Mouse (Mus musculus) megakaryocyte-erythroid progenitor cell, adult 5 weeks (primary cell): Measurements from ENCODE around the gene Dand5. TPM values are rescaled to one million over a fixed set of nuclear protein-coding genes. Genes with fewer than 3 reads are reported as not detected.

Source experiments
- polyA plus RNA-seq: library from polyadenylated mRNA; stranded (reverse); fragments of >175 nt; gene quantifications from 2 replicates; pipeline ENCODE4 v1.2.3, GENCODE M21; 2012

Gene Dand5
- polyA plus RNA-seq: 2.3 and 2.4 TPM in 2 replicates

GRCm38 (mm10) chr8:84822723-84823122 is at the start of gene Dand5:
Dand5 (minus strand) TSS chr8:84822823.

DNA sequence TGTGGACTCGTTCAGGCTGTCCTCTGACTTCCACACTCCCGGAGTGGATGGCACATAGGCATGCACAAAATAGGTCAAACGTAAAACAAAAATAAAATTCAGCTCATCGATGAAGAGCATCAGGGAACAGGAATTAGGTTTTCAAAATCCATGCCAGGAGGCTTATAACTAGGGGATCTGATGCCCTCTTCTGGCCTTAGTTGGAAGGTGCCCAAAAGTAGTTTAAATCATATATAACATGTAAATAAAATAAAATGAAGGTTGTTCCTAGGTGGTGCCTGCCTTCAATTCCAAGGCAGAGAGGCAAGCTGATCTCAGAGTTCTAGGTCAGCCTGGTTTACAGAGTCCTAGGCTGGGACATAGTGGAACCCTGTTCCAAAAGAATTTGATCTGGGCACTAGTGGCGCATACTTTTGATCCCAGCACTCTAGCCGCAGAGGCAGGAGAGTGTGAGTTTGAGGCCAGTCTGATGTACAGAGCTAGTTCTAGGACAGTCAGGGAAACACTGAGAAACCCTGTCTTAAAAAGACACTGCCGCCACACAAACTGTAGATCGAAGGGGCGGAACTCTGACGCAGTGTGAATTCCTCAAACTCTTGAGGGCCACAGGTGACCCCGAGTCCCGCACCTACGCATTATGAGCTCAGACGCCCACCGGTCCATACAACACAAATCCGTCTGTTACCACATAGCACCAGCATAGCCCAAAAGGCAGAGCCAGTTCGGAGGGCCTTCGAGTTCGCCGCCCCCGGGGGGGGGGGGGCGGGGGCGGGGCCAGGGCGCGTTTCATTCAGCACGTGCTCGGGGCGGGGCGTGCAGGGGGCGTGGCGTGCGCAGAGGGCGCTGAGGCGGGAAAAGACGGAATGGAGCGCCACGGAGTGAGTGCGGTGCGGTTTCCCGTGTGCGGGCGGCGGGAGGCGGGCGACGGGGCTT is 49.0 kb upstream of the Dand5 start, which contains the start of gene Syce2:
TSS of gene Syce2 (plus strand) at position 736 of the 933 bp plus-strand sequence.

GRCm38 (mm10) chr8:84856864-84857441 is 34.3 kb upstream of the Dand5 start, which contains the start of gene Farsa:
Farsa (plus strand) TSS chr8:84856989.

DNA sequence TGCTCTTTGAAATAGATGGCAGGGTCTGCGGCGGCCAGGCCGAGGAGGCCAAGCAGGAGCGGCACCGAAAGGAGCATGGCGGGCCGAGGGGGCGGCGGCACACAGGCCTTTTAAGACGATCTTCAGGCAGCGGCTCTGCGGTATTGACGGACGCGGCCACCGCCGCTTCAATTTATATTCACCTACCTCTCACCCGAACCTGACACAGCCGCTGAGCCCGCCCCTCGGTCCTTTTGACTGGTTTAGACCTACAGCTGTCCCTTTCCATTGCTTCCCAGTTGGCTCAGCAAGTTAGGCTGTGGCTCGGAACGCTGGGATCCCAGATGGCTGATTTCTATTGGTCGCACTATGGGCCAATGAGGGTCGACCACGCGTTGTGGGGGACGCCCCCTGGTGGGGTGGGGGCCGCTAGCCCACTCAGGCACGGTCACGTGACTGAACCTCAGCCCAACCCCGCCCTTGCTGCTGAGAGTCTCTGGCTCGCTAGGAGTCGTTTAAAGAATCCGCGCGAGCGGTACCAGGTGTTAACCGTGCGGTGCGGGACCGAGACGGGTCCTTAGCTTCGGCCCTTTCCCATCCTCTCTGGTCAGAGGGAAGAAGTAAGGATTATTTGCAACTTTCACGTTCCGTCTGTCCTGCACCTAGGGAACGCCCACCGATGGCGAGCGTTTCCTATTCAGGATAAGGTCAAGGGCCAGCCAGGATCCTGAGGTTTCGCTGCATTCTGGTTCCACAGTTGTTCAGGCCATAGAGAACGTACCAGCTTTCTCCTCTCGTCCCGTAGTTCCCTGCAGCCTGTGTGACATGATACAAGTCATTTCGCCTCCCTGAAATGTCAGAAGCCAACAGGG is 24.3 kb upstream of the Dand5 start, which contains the start of gene Calr:
TSS of gene Calr (minus strand) at position 213 of the 851 bp plus-strand sequence.

DNA sequence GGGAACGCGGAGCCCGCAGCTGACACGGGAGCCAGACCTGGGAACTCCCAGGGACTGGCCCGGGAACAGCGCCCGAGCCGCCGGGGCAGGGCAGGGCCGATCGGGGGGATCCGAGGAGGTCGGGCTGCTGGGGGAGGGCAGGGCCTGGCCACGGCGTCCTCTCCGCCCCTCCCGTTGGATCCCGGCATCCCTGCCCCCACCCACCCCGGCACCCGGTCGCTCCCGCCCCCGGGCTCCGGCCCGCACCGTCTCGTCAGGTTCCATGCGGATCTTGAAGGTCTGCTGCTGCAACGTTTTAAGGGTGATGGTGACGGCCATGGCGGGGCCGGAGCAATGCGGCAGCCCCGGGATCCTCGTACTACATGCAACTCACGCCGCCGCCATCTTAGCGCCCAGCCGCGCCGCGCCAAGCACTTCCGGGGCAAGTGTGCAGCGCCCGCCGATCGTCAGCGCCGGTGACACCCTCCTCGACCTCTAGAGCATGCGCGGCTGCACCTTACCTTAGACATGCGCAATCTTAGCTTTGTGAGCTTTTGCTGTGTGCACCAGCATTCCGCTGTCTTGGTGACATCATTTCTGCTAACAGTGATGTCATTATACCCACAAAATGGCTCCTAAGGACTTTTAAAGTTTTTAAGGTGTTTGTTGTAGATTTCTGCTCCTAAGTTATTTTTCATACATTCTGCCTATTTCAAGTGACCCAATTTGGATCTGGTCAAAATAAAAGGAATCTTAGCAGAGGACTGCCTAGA is 17.8 kb upstream of the Dand5 start, which contains the start of gene Rad23a:
TSS of gene Rad23a (minus strand) at position 418 of the 752 bp plus-strand sequence.

DNA sequence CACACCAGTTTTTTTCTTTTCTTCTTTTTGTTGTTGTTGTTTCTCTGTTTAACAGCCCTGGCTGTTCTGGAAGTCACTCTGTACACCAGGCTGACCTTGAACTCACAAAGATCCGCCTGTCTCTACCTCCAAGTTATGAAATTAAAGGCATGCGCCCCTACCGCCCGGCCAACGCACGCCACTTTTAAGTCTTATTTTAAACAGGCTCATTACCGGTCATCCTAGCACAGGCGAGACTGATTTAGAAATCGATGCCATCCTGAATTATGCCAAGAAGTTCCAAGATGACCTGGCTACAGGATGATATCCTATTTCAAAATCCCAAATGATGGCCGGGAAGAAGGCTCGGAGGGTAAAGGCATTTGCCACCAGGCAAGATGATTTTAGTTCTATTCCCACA is 8.9 kb upstream of the Dand5 start, which contains the start of gene Gadd45gip1:
TSS of gene Gadd45gip1 (plus strand) at position 33 of the 400 bp plus-strand sequence.

GRCm38 (mm10) chr8:84799999-84800831 is 22.4 kb downstream of the Dand5 start, which contains the start of gene Nfix:
Nfix (minus strand) TSS chr8:84800344.

Other genes with a start within 250 kb of the Dand5 start
- gene Ier2, start 160.0 kb downstream of the Dand5 start, polyA plus RNA-seq: 859 and 1,037 TPM in 2 replicates
- gene Trmt1, start 136.5 kb downstream of the Dand5 start, polyA plus RNA-seq: 300 and 362 TPM in 2 replicates
- 167 and 170 TPM in 2 replicates for gene Nacc1, start 135.0 kb downstream of the Dand5 start, polyA plus RNA-seq
- 226 and 309 TPM in 2 replicates for gene Lyl1, start 121.4 kb downstream of the Dand5 start, polyA plus RNA-seq
- gene G430095P16Rik, start 99.8 kb downstream of the Dand5 start, polyA plus RNA-seq: 20.6 and 27.4 TPM in 2 replicates
- gene Nfix, start 22.5 kb downstream of the Dand5 start, polyA plus RNA-seq: 112 and 143 TPM in 2 replicates
- gene Gadd45gip1, start 8.7 kb upstream of the Dand5 start, polyA plus RNA-seq: 136 and 145 TPM in 2 replicates
- 315 and 332 TPM in 2 replicates for gene Rad23a, start 17.8 kb upstream of the Dand5 start, polyA plus RNA-seq
- 878 and 1,229 TPM in 2 replicates for gene Calr, start 24.1 kb upstream of the Dand5 start, polyA plus RNA-seq
- 121 and 135 TPM in 2 replicates for gene Farsa, start 34.2 kb upstream of the Dand5 start, polyA plus RNA-seq
- gene Syce2, start 49.3 kb upstream of the Dand5 start, polyA plus RNA-seq: 155 and 182 TPM in 2 replicates
- 52.8 and 57.4 TPM in 2 replicates for gene Gcdh, start 71.1 kb upstream of the Dand5 start, polyA plus RNA-seq
- 122 and 124 TPM in 2 replicates for gene Klf1, start 79.1 kb upstream of the Dand5 start, polyA plus RNA-seq
- gene Dnase2a, start 85.7 kb upstream of the Dand5 start, polyA plus RNA-seq: 34.2 and 54.0 TPM in 2 replicates
- 0.03 and 0.19 TPM in 2 replicates for gene Mast1, start 114.5 kb upstream of the Dand5 start, polyA plus RNA-seq
- not detected in 2 replicates for gene Rtbdn, start 124.2 kb upstream of the Dand5 start, polyA plus RNA-seq
- not detected in 2 replicates for gene Gm49661, start 146.6 kb upstream of the Dand5 start, polyA plus RNA-seq
- 79.0 and 82.7 TPM in 2 replicates for gene Prdx2, start 146.8 kb upstream of the Dand5 start, polyA plus RNA-seq
- 323 and 329 TPM in 2 replicates for gene Rnaseh2a, start 146.9 kb upstream of the Dand5 start, polyA plus RNA-seq
- 1,314 and 1,326 TPM in 2 replicates for gene Junb, start 155.9 kb upstream of the Dand5 start, polyA plus RNA-seq
- gene Hook2, start 167.8 kb upstream of the Dand5 start, polyA plus RNA-seq: 22.8 and 26.7 TPM in 2 replicates
- gene Best2, start 191.7 kb upstream of the Dand5 start, polyA plus RNA-seq: 0.02 TPM in 1 of 2 replicates, not detected in the other
- 87.9 and 91.1 TPM in 2 replicates for gene Asna1, start 202.5 kb upstream of the Dand5 start, polyA plus RNA-seq
- gene Trir, start 204.0 kb upstream of the Dand5 start, polyA plus RNA-seq: 350 and 408 TPM in 2 replicates
- gene Tnpo2, start 214.1 kb upstream of the Dand5 start, polyA plus RNA-seq: 11.7 and 13.9 TPM in 2 replicates
- gene Fbxw9, start 237.2 kb upstream of the Dand5 start, polyA plus RNA-seq: 19.4 and 20.4 TPM in 2 replicates
- gene Gm5741, start 245.2 kb upstream of the Dand5 start, polyA plus RNA-seq: 0.30 and 0.79 TPM in 2 replicates
- 45.6 and 47.8 TPM in 2 replicates for gene Dhps, start 248.9 kb upstream of the Dand5 start, polyA plus RNA-seq